Mouse (Mus musculus) retina, adult 2 months (tissue): ENCODE measurements around the gene Hecw2.

Experiments
- DNase-seq: peaks from one replicate; pipeline ENCODE4 v3.0.0-alpha.2; 2012; ENCODE audit warnings: low read depth, low spot score

Hecw2 gene

DNA sequence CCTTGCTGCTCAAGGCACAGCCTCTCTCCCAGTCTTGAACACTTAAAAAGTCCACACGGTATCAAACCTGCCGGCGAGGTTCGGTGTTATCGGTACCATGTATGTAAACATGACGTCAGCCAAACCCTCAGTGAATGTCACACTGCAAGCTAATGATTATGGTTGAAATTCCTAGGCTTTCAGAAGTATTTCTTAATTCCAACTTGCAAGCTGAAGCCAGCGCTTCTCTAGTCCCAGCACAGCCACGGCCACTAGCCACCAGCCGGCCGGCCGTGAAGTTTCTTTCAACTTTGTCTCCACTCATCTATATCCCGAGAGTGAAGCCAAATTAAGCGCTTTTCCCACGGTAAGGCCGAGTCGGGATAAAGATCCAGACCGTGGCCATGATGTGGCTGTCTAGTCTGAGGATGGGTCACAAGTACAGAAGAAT lies 410.7 kb downstream of the Hecw2 start:
- no peak for DNase-seq

DNA sequence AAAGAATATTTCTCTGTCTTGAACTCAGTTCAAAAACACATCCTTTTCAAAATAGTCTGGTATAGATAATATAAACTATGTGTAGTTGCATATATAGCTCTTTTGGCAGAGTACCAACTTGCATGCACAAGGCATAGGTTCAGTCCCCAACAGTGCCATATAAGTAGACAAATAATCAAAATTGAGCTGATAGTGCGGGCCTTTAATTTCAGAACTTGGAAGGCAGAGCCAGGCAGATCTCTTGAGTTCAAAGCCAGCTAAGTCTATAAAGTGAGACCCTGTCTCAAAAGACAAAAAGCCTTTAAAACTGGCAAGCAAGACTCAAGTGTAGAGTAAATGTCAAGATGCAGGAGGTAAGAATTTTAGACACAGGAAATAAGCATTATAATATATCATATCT lies 412.0 kb downstream of the Hecw2 start:
- no peak for DNase-seq

DNA sequence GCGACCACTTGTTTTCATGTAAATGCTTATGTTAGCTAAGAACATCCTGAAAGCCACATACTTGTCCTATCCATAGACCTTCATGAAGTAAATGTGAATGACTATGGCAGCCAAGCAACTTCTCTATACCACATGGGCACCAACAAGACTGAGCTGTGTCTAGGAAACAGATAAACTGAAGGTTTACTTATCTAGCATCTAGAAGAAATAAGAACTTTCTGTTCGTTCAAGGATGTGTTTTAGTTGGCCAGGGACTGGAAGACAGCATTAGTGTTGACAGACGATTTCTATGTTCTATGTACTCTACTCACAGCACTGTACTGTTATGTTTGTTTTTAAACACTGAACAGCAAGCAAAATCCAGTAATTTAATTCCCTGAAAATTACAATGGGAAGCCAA lies 412.9 kb downstream of the Hecw2 start:
- DNase-seq: no peak

DNA sequence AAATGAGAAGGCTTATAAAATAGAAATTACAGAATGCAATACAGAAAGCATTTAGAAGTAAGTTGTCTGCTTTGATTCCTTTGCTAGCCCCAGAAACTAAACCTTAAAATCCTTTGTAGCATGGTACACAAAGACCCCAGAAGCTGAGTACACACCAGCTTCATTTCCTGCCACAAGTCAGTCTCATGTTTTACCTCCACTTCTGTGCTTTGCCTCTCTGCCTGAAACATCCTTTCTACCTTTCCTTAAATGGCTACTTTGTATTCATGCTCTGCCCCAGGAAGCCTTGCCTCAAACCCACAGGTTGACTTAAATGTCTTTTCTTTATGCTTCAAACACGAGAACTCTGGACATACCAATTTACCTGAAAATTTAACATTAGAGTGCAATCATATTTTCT lies 413.7 kb downstream of the Hecw2 start:
- no peak for DNase-seq

DNA sequence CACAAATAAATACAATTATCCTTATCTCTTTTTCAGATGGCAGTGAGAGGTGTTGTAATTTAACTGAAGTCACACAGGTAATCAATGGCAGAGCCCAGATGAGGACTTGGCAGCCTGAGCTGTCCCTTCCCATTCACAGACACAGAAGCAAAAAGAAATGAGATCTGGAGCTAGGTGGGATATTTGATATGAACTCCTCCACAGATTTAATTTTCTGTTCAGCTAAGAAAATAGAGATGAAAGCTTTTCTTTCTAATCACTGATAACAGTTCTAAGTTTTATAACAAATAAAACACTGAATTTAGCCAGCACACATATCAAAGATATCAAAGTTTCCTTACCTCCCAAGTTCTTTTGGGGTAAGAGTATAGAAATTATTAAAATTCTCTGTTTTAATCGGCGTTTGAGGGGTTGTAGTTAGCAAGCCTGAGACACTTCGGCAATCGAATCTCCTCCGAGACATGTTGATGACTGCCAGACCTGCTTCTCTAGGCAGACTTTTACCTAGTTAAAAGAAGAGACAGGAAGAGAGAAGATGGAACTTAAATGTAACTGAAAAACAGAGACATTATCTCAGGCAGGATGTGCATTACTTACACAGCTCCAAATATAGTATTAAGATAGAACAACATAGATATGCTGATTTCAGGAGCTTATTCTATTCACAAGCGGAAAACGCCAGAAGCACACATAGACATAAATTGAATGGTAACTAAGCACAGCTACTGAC lies 418.6 kb downstream of the Hecw2 start:
- no peak for DNase-seq

DNA sequence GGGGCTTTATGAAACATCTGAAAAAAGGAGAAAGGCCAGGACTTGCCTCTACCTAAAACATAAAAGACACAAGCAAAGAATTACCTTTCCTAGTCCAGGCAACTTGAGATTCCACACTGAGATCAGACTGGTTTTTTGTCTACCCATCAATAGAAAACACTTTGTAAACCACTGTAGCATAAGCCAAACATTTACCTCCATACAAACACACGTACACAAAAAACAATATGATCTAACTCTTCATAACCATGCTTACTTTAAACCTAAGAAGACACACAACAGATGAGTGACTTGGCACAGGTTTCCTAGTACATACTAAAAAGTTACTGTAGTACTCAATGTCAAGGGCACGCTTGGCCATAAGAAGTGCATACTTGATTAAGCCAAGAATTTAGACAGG lies 419.4 kb downstream of the Hecw2 start:
- DNase-seq: no peak

DNA sequence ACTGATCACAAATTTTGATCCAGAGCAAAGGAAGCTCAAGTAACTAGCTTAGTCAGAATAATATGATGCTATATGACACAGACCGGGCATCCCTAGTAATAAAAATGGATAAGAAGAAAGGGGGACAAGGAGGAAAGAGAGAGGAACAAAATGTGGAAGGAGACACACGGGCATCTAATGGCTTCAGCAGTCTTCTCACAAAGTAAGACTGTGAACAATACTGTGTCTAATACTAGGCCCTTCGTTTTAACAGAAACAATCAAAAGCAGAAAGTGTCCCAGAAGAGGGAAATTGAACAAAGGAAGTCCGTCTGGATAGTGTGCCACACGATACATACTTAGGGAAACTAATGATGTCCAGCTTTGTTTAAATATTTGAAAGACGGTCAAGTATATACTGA lies 419.9 kb downstream of the Hecw2 start:
- no peak for DNase-seq

DNA sequence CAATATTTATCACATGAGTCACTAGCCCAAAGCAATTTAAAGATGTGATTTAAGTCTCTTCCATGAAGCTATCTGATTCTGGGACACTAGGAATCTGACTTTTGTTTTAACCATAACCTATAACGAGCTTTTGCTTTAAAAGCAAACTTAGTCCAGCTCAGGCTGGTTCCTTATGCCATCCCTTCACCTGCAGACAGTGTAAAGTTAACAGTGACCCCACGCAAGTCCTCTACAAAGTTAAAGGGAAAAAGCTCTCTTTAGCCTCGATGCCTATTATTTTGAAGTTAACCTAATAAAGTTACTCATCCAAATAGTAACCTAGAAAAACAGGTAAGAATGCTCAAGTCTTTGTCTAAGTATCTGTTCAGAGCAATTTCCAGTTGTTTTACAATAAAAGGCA lies 420.4 kb downstream of the Hecw2 start:
- no peak for DNase-seq

DNA sequence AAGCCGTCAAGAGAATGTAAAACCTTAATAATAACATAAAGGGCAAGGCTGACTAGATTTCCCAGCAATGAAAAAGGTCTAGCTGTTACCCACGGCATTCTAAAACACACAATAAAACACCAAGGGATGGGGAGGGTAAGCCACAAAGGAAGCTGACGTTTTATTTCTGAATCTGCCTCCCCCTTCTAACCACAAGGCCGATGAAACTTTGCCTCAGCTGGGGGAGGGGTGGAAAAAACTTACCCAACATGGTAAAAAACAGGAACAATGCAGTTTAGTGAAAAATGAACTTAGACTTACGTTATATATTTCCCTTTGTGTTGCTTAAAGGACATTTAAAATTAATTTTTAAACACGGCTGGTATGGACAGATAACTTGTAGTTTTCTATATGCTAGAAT lies 421.0 kb downstream of the Hecw2 start:
- no peak for DNase-seq

DNA sequence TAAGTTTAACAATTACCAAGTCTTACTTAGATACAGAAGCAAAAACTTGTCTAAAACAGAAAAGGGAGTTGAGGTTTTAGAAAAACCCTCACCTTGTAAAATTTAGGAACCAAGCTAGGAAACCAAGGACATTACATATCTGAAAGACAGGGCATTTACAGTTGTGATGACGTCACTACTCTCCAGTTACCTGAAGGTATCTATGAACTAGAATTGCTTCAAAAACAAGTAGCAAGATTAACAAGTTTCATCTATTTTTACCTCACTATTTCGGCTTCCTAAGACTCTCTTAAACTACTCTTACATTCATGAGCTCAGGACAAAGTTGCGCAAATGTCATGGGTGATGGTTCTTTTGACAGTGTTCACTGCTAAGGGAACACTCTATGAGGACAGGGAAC lies 422.0 kb downstream of the Hecw2 start:
- no peak for DNase-seq

DNA sequence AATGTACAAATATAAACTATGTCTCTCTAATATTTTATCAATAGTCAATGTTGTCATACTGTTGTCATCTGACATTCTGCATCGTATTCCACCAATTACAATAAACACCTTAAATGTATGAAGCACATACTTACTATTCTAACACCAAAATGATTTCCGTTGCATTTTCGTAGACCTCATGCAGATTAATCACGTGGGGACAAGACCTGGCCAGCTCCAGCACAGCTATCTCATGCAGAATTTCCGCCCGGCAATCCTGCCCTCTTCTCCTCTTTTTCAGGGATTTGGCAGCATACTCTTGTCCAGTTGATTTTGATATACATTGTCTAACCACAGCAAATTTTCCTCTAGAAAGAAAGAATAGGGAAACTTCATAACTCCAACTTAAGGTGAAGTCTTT lies 423.5 kb downstream of the Hecw2 start:
- no peak for DNase-seq

DNA sequence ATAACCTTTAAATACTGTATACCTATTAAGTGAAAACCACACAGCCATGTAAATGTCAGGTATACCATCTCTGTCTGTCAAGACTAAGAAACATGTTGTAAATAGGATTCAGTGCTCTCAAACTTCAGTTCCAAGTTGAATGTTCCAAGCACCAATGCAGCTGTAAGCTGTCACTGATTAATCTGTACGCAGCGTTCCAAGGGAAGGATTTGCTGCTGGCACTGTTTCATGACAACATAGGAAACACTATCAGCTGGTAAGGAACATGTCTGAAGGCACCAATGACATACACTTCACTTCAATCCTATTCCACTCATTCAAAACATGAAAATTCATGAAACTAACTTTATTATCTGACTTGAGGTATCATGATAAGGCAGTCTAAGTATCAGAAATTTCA lies 428.9 kb downstream of the Hecw2 start:
- no peak for DNase-seq

DNA sequence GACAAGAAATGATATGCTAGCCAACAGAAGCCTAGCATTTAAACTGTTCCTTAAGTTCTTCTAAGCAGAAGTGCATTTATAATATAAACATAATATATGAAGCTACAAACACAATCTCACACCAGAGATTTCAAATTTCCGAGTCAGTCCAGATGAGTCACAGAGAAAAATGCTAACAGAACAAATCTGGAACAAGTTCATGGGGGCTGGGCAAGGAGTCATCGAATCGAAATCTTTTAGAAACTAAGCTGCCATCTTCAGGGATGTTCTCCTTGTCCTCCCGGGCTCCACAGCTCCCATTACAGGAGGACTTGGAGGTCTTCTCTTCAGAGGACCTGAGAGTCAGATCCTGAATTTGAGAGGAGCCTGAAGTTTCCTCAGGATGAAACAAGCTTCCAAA lies 437.7 kb downstream of the Hecw2 start:
- DNase-seq: no peak
